Mouse (Mus musculus): ENCODE results near the gene Kidins220.

The Kidins220 gene

GRCm38 (mm10) chr12:25099563-25100408 is 125.1 kb downstream of the Kidins220 start:
- peak; percentile 28; the same call in 1 of the 2 replicates for TF ChIP-seq GATA4 (IDR thresholded peaks at IDR 0.05; ENCODE audit: insufficient replicate concordance, low read length)

GRCm38 (mm10) chr12:25100411-25101217 is 125.9 kb downstream of the Kidins220 start:
- no peak for TF ChIP-seq GATA4 (IDR thresholded peaks at IDR 0.05; ENCODE audit: insufficient replicate concordance, low read length)

- TF ChIP-seq GATA4 (IDR thresholded peaks at IDR 0.05; ENCODE audit: insufficient replicate concordance, low read length), result no peak
Observed at GRCm38 (mm10) chr12:25101389-25101788, 126.7 kb downstream of the Kidins220 start.

- TF ChIP-seq GATA4 (IDR thresholded peaks at IDR 0.05; ENCODE audit: insufficient replicate concordance, low read length), result no peak
Observed at GRCm38 (mm10) chr12:25103911-25104310, 129.2 kb downstream of the Kidins220 start.

- TF ChIP-seq GATA4 (IDR thresholded peaks at IDR 0.05; ENCODE audit: insufficient replicate concordance, low read length), result no peak
Observed at GRCm38 (mm10) chr12:25104541-25104940, 129.8 kb downstream of the Kidins220 start.

- no peak for TF ChIP-seq GATA4 (IDR thresholded peaks at IDR 0.05; ENCODE audit: insufficient replicate concordance, low read length)
Observed at GRCm38 (mm10) chr12:25108865-25109264, 134.1 kb downstream of the Kidins220 start.

GRCm38 (mm10) chr12:25109971-25110681 is 135.4 kb downstream of the Kidins220 start:
- TF ChIP-seq GATA4 (IDR thresholded peaks at IDR 0.05; ENCODE audit: insufficient replicate concordance, low read length), result no peak; the same call in 1 of the 2 replicates

GRCm38 (mm10) chr12:25110682-25111078 is 136.0 kb downstream of the Kidins220 start:
- no peak for TF ChIP-seq GATA4 (IDR thresholded peaks at IDR 0.05; ENCODE audit: insufficient replicate concordance, low read length)

Measured in liver, adult (tissue).